Mouse (Mus musculus) kidney, embryonic 14.5 days (tissue): ENCODE data around the gene Klk5. TPM values are rescaled to one million over a fixed set of nuclear protein-coding genes. Genes with fewer than 3 reads are reported as not detected.

Experiments
- ATAC-seq: fragments of 200-750 bp; cut with Nextera tagmentation; 2 replicates; pipeline ENCODE4 v1.8.0; 2017; ENCODE audit warnings: moderate number of reproducible peaks, mild to moderate bottlenecking, moderate TSS enrichment, moderate library complexity; ENCODE audit not compliant: low FRiP score, low TSS enrichment
- H3K27ac ChIP-seq: fragments of 300-500 bp; sonication (generic); 2 replicates; pipeline ENCODE4 v1.5.1; 2014; ENCODE audit warnings: low read depth, mild to moderate bottlenecking, low read length, moderate library complexity, mixed read lengths
- H3K27me3 ChIP-seq: fragments of 300-500 bp; sonication (generic); 2 replicates; pipeline ENCODE4 v1.6.1; 2014; ENCODE audit warnings: mild to moderate bottlenecking, low read length; ENCODE audit not compliant: control insufficient read depth, insufficient read depth
- H3K36me3 ChIP-seq: fragments of 300-500 bp; sonication (generic); 2 replicates; pipeline ENCODE4 v1.6.1; 2014; ENCODE audit warnings: low read length, mixed read lengths; ENCODE audit not compliant: control insufficient read depth, insufficient read depth
- H3K4me1 ChIP-seq: fragments of 300-500 bp; sonication (generic); 2 replicates; pipeline ENCODE4 v1.6.1; 2014; ENCODE audit warnings: low read length, mixed read lengths; ENCODE audit not compliant: control insufficient read depth, insufficient read depth
- H3K4me2 ChIP-seq: fragments of 300-500 bp; sonication (generic); replicated peaks from 2 replicates; pipeline ENCODE4 v1.6.1; 2014; ENCODE audit warnings: low read depth, mild to moderate bottlenecking, low read length
- H3K4me3 ChIP-seq: fragments of 300-500 bp; sonication (generic); 2 replicates; pipeline ENCODE4 v1.5.1; 2014; ENCODE audit warnings: mild to moderate bottlenecking, low read length
- H3K9ac ChIP-seq: fragments of 300-500 bp; sonication (generic); 2 replicates; pipeline ENCODE4 v1.6.1; 2014; ENCODE audit warnings: low read depth, mild to moderate bottlenecking, low read length, moderate library complexity
- H3K9me3 ChIP-seq: fragments of 300-500 bp; sonication (generic); 2 replicates; pipeline ENCODE4 v1.6.1; 2016; ENCODE audit warnings: low read length; ENCODE audit not compliant: control insufficient read depth
- WGBS: fragments of 180-500 bp; shearing (Covaris S2); extraction: QIAGEN DNeasy Blood & Tissue Kit; methylation state at CpG from one replicate; pipeline ENCODE4 v1.1.7; 2014; 5-methylcytosine and 5-hydroxymethylcytosine counted together
- polyA plus RNA-seq: library from polyadenylated mRNA; unstranded; fragments of >200 nt; fragmentation: Nextera tagmentation; extraction: Ambion mirVana; gene quantifications from 2 replicates; pipeline ENCODE4 v1.2.1, GENCODE M21; 2014

Klk5 gene
- polyA plus RNA-seq, 1 experiment from 2014 or later = not detected

DNA sequence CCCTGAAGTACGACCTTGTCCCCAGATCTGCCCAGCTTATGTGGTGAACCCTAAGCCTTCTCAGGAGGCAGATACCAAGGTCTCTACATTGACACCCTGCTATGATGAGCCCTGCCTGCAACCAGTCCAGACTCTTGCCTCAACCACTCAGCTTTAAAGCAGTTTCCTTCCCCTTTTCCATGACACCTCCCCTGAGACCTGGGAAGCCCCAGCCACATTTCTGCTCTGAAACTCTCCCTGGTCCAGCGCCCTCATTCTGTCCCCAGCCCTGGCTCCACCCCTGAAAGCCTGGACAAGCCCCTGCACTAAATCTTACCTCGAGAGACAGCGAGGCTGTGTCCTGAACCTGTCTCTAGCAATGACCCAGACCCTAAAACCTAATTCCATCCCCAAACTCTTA lies 41.0 kb downstream of the Klk5 start:
- Histone ChIP-seq H3K27me3 (no peaks in the 10 kb centered on the region), H3K4me1 (no peaks in the 10 kb centered on the region), H3K27ac (no peak overlapping the region), H3K4me3 (no peak overlapping the region), H3K9me3 (no peaks in the 10 kb centered on the region), H3K9ac (no peak overlapping the region), H3K36me3 (no peaks in the 10 kb centered on the region), H3K4me2 (no peak overlapping the region)
- 16% methylated on average over 4 of the region's 4 CpGs for WGBS
- no peak for ATAC-seq

DNA sequence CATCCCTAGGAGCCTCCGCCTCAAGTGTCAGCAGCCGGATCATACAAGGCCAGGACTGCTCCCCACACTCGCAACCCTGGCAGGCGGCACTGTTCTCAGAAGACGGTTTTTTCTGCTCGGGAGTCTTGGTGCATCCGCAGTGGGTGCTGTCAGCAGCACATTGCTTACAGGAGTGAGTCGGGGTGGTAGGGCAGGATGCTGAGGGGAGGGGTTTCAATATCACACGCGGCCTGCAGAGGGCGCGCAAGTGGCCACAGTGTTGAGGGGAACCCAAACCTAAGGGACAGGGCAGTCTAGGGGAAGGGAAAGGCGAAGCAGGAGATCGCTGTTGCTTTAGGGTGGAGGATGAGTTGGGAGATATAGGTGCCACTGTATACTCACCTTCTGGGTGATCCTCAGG lies 41.8 kb downstream of the Klk5 start:
- 11% methylated on average over 14 of the region's 14 CpGs for WGBS
- Histone ChIP-seq H3K27me3 (no peaks in the 10 kb centered on the region), H3K9me3 (no peaks in the 10 kb centered on the region), H3K9ac (no peak overlapping the region; the same call in 1 of the 2 replicates), H3K4me2 (no peak overlapping the region), H3K4me3 (no peak overlapping the region), H3K27ac (no peak overlapping the region), H3K36me3 (no peaks in the 10 kb centered on the region), H3K4me1 (no peaks in the 10 kb centered on the region)
- peak; percentile 51 for ATAC-seq

DNA sequence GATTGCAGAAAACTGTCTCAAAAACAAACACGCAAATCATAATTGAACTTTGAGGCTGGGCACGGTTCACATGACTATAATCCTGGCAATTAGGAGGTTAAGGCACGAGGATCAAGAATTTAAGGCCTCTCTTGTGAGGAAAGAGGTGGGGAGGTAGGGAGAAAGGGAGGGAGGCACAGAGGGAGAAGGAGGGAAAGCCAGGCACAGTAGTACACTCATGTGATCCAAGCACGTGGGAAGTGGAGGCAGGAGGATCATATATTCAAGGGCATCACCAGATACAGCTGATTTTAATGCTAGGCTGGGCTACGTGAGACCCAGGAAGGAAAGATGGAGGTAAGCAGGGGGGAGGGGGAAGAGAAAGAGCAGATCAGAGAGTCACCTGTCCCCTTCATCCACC lies 49.6 kb downstream of the Klk5 start:
- Histone ChIP-seq H3K9ac (no peak overlapping the region), H3K36me3 (no peaks in the 10 kb centered on the region), H3K9me3 (no peaks in the 10 kb centered on the region), H3K27me3 (no peaks in the 10 kb centered on the region), H3K27ac (no peak overlapping the region), H3K4me3 (no peak overlapping the region), H3K4me1 (no peaks in the 10 kb centered on the region), H3K4me2 (no peak overlapping the region)
- WGBS = 60% methylated on average over 5 of the region's 5 CpGs
- no peak for ATAC-seq

DNA sequence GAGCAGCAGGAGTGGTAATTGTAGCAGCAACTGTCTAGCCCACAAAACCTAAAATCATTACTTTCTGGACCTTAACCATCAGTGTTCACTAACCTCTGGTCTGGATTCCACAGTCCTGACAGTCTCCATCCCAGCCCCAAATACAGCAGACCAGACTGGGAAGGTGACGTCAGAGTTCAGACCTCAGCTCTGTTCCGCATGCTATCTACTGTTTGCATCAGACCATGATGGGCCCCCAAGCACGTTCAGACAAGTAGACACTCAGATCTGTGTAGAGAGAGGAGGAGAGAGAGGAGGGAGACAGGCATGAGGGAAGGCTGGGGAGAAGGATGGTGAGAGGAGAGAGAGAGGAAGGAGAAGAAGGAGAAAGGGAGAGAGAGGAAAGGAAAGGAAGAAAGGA lies 50.0 kb downstream of the Klk5 start:
- 46% methylated on average over 3 of the region's 3 CpGs for WGBS
- ATAC-seq = no peak

DNA sequence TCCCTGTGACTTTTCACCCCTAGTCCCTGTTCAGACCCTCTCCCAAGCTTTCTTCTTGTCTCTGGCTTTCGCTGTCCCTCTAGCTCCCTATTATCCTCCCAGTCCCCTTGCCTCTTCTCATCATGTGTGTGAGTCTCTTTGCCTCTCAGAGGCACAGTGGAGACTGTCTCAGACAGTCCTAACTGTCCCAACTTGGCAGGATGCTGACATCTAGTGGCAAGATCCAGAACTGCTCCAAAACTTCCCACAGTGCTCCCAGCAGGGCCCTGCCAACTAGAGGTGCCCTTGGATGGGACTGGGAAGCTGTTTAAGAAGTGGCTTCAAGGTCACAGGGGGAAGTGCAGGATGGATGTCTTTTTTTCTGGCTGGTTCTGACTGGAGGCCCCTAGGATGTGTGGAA lies 53.1 kb downstream of the Klk5 start:
- Histone ChIP-seq H3K4me1 (no peaks in the 10 kb centered on the region), H3K4me3 (no peak overlapping the region), H3K27me3 (no peaks in the 10 kb centered on the region), H3K27ac (no peak overlapping the region), H3K4me2 (no peak overlapping the region), H3K9me3 (no peaks in the 10 kb centered on the region), H3K9ac (no peak overlapping the region), H3K36me3 (no peaks in the 10 kb centered on the region)
- ATAC-seq = peak; percentile 93
- WGBS = 0% methylated on average over 1 of the region's 1 CpGs

More for the DNA sequence above, 50.0 kb downstream of the Klk5 start:
- H3K27ac ChIP-seq = no peak overlapping the region
- H3K4me3 ChIP-seq = no peak overlapping the region
- H3K4me1 ChIP-seq = no peaks in the 10 kb centered on the region
- no peaks in the 10 kb centered on the region for H3K27me3 ChIP-seq
- no peaks in the 10 kb centered on the region for H3K9me3 ChIP-seq
- H3K9ac ChIP-seq = no peak overlapping the region
- H3K4me2 ChIP-seq = no peak overlapping the region
- H3K36me3 ChIP-seq = no peaks in the 10 kb centered on the region

Other genes starting within 250 kb of the Klk5 start
- 0.19 and 0.23 TPM in 2 replicates for gene Zfp819, start 234.8 kb upstream of the Klk5 start, polyA plus RNA-seq
- gene Ceacam18, start 207.3 kb upstream of the Klk5 start, polyA plus RNA-seq = not detected in 2 replicates
- 0.39 and 0.95 TPM in 2 replicates for gene Siglece, start 181.8 kb upstream of the Klk5 start, polyA plus RNA-seq
- gene Ctu1, start 170.0 kb upstream of the Klk5 start, polyA plus RNA-seq = 11.4 and 12.6 TPM in 2 replicates
- not detected in 2 replicates for gene Klk14, start 151.6 kb upstream of the Klk5 start, polyA plus RNA-seq
- 0.19 and 0.31 TPM in 2 replicates for gene Klk13, start 129.4 kb upstream of the Klk5 start, polyA plus RNA-seq
- not detected in 2 replicates for gene Klk12, start 73.1 kb upstream of the Klk5 start, polyA plus RNA-seq
- gene Klk11, start 67.4 kb upstream of the Klk5 start, polyA plus RNA-seq = 0.27 TPM in 1 of 2 replicates, not detected in the other
- gene Klk10, start 60.9 kb upstream of the Klk5 start, polyA plus RNA-seq = 0.41 and 1.3 TPM in 2 replicates
- 0.26 TPM in 1 of 2 replicates, not detected in the other for gene Klk9, start 50.1 kb upstream of the Klk5 start, polyA plus RNA-seq
- gene Klk8, start 44.4 kb upstream of the Klk5 start, polyA plus RNA-seq = 38.2 and 43.5 TPM in 2 replicates
- gene Klk7, start 30.7 kb upstream of the Klk5 start, polyA plus RNA-seq = 0.13 TPM in 1 of 2 replicates, not detected in the other
- not detected in 2 replicates for gene Klk6, start 17.5 kb upstream of the Klk5 start, polyA plus RNA-seq
- gene Klk4, start 39.2 kb downstream of the Klk5 start, polyA plus RNA-seq = 0.28 TPM in 1 of 2 replicates, not detected in the other
- not detected in 2 replicates for gene Klk15, start 91.8 kb downstream of the Klk5 start, polyA plus RNA-seq
- gene Klk1b8, start 108.7 kb downstream of the Klk5 start, polyA plus RNA-seq = not detected in 2 replicates
- not detected in 2 replicates for gene Klk1b1, start 124.8 kb downstream of the Klk5 start, polyA plus RNA-seq
- gene Klk1b9, start 134.1 kb downstream of the Klk5 start, polyA plus RNA-seq = not detected in 2 replicates
- gene Klk1b11, start 153.9 kb downstream of the Klk5 start, polyA plus RNA-seq = not detected in 2 replicates
- not detected in 2 replicates for gene Klk1b26, start 170.2 kb downstream of the Klk5 start, polyA plus RNA-seq
- gene Klk1b27, start 210.3 kb downstream of the Klk5 start, polyA plus RNA-seq = not detected in 2 replicates